Mouse (Mus musculus) limb, embryonic 15.5 days (tissue): ENCODE data around the gene Paqr9. TPM values are rescaled to one million over a fixed set of nuclear protein-coding genes. Genes with fewer than 3 reads are reported as not detected.

Experiments
- polyA plus RNA-seq: library from polyadenylated mRNA; unstranded; fragments of >200 nt; fragmentation: Nextera tagmentation; extraction: Ambion mirVana; gene quantifications from 2 replicates; pipeline ENCODE4 v1.2.1, GENCODE M21; 2015

The Paqr9 gene
- polyA plus RNA-seq, 1 experiment from 2014 or later: 0.15 TPM

Other genes with a start within 250 kb of the Paqr9 start
- 8.8 and 10.3 TPM in 2 replicates for gene Chst2, start 152.9 kb upstream of the Paqr9 start, polyA plus RNA-seq
- 106 and 122 TPM in 2 replicates for gene U2surp, start 47.7 kb upstream of the Paqr9 start, polyA plus RNA-seq
- gene Pcolce2, start 77.9 kb downstream of the Paqr9 start, polyA plus RNA-seq: 23.7 and 26.5 TPM in 2 replicates
- 1.4 and 2.4 TPM in 2 replicates for gene Trpc1, start 190.7 kb downstream of the Paqr9 start, polyA plus RNA-seq